In genomic region chr16:48750145-48750827, GRCm38 (mm10) we compare ENCODE assay signal across 8 mouse cellular contexts. TPM values are rescaled to one million over a fixed set of nuclear protein-coding genes. Genes with fewer than 3 reads are reported as not detected.
A peak's percentile ranks its signal among the peaks of the same experiment; 100 is the strongest.
DNase-seq lines count a peak whose midpoint lies in the region; ATAC-seq and TF ChIP-seq lines count a peak whose summit lies in the region.

No protein-coding gene starts in this region.

- WGBS in kidney, postnatal 0 days = 14% methylated on average over 26 of the region's 26 CpGs
- WGBS in kidney, adult 2 months = 14% methylated on average over 26 of the region's 26 CpGs
- 16% methylated on average over 26 of the region's 26 CpGs for WGBS in hindbrain, embryonic 12.5 days
- 17% methylated on average over 26 of the region's 26 CpGs for WGBS in midbrain, postnatal 0 days

- H3K27me3 ChIP-seq in kidney, postnatal 0 days (ENCODE audit: insufficient read depth, low read length) = no peaks in the 10 kb centered on the region
- no peaks in the 10 kb centered on the region for H3K27me3 ChIP-seq in kidney, adult 2 months (replicated peaks; ENCODE audit: control insufficient read depth, insufficient read depth, low read length)
- no peaks in the 10 kb centered on the region for H3K27me3 ChIP-seq in hindbrain, embryonic 12.5 days
- H3K27me3 ChIP-seq in midbrain, postnatal 0 days (ENCODE audit: insufficient read depth, low read length) = no peaks in the 10 kb centered on the region

- TF ChIP-seq CTCF in kidney, postnatal 0 days (IDR thresholded peaks at IDR 0.05; ENCODE audit: low read depth) = no peak
- TF ChIP-seq CTCF in kidney, adult 2 months (conservative IDR thresholded peaks at IDR 0.05; ENCODE audit: insufficient read depth, insufficient read length, low read depth, low read length) = no peak
- TF ChIP-seq CTCF in midbrain, postnatal 0 days (IDR thresholded peaks at IDR 0.05) = no peak

- ATAC-seq in kidney, postnatal 0 days (replicated peaks; ENCODE audit: low FRiP score, low read depth) = no peak
- ATAC-seq in hindbrain, embryonic 12.5 days (ENCODE audit: low FRiP score) = peak; percentile 40; the same call in 1 of the 2 replicates
- ATAC-seq in midbrain, postnatal 0 days (ENCODE audit: low FRiP score) = peak; percentile 63
- no peak for ATAC-seq in megakaryocyte, adult 5-6 weeks (ENCODE audit: poor library complexity, severe bottlenecking)

- H3K9me3 ChIP-seq in kidney, postnatal 0 days (replicated peaks; ENCODE audit: low read length) = no peaks in the 10 kb centered on the region
- H3K9me3 ChIP-seq in hindbrain, embryonic 12.5 days (replicated peaks) = no peaks in the 10 kb centered on the region
- no peaks in the 10 kb centered on the region for H3K9me3 ChIP-seq in midbrain, postnatal 0 days (ENCODE audit: low read length)

- H3K27ac ChIP-seq in kidney, postnatal 0 days = no peak overlapping the region
- H3K27ac ChIP-seq in kidney, adult 2 months (ENCODE audit: insufficient read depth, low read depth, low read length) = no peak overlapping the region
- H3K27ac ChIP-seq in hindbrain, embryonic 12.5 days = no peak overlapping the region
- no peak overlapping the region for H3K27ac ChIP-seq in midbrain, postnatal 0 days (ENCODE audit: low read depth, low read length)

- 0 out of 2 replicates have a peak overlapping the region, but pooled peaks have one; percentile 8 for H3K9ac ChIP-seq in kidney, postnatal 0 days (ENCODE audit: low read depth, low read length)
- H3K9ac ChIP-seq in hindbrain, embryonic 12.5 days = no peak overlapping the region
- H3K9ac ChIP-seq in midbrain, postnatal 0 days (replicated peaks; ENCODE audit: low read length, poor library complexity, severe bottlenecking) = no peak overlapping the region

- no peaks in the 10 kb centered on the region for H3K4me1 ChIP-seq in kidney, postnatal 0 days (replicated peaks; ENCODE audit: insufficient read depth, low read length)
- H3K4me1 ChIP-seq in kidney, adult 2 months (ENCODE audit: control insufficient read depth, insufficient read depth, low read length) = no peaks in the 10 kb centered on the region
- peaks cover 6% of the 10 kb centered on the region; the same call in 1 of the 2 replicates for H3K4me1 ChIP-seq in hindbrain, embryonic 12.5 days
- no peaks in the 10 kb centered on the region; the same call in 1 of the 2 replicates for H3K4me1 ChIP-seq in midbrain, postnatal 0 days (ENCODE audit: insufficient read depth, low read length)

- no peak overlapping the region for H3K4me3 ChIP-seq in kidney, postnatal 0 days (replicated peaks; ENCODE audit: low read depth, low read length)
- no peak overlapping the region for H3K4me3 ChIP-seq in kidney, adult 2 months (ENCODE audit: insufficient read depth, low read depth, low read length)
- H3K4me3 ChIP-seq in hindbrain, embryonic 12.5 days = peak overlapping the region; percentile 15
- peak overlapping the region; percentile 18 for H3K4me3 ChIP-seq in midbrain, postnatal 0 days (ENCODE audit: low read depth, low read length)

- peak overlapping the region; percentile 43 for H3K4me2 ChIP-seq in kidney, postnatal 0 days (ENCODE audit: low read length)
- H3K4me2 ChIP-seq in hindbrain, embryonic 12.5 days (replicated peaks) = peak overlapping the region; percentile 47
- peak overlapping the region; percentile 44 for H3K4me2 ChIP-seq in midbrain, postnatal 0 days (ENCODE audit: low read depth, low read length, poor library complexity, severe bottlenecking)

- no peak for DNase-seq in kidney, postnatal 0 days (ENCODE audit: low spot score)
- DNase-seq in kidney, adult 2 months = no peak
- DNase-seq in embryo, embryonic 10 days (ENCODE audit: low spot score) = peak; percentile 19
- DNase-seq in midbrain, postnatal 0 days (ENCODE audit: low spot score) = peak; percentile 34
- no peak for DNase-seq in ovary, adult 18-20 months (ENCODE audit: low spot score)
- DNase-seq in right cerebral cortex, postnatal 36 days (ENCODE audit: low spot score in 2 of 2) = no peak

- H3K36me3 ChIP-seq in kidney, postnatal 0 days (ENCODE audit: insufficient read depth, low read length) = no peaks in the 10 kb centered on the region
- H3K36me3 ChIP-seq in kidney, adult 2 months (ENCODE audit: control insufficient read depth, insufficient read depth, low read length) = no peaks in the 10 kb centered on the region
- no peaks in the 10 kb centered on the region for H3K36me3 ChIP-seq in hindbrain, embryonic 12.5 days
- no peaks in the 10 kb centered on the region for H3K36me3 ChIP-seq in midbrain, postnatal 0 days (ENCODE audit: insufficient read depth, low read length)

- no peak for TF ChIP-seq POLR2A in kidney, adult 2 months (IDR thresholded peaks at IDR 0.05; ENCODE audit: low read depth, low read length)

RNA-seq across cellular contexts. Expression of gene Trat1, which starts 21.5 kb away (rescaled TPM):
- polyA plus RNA-seq in kidney, postnatal 0 days (2015; fragmentation: Nextera tagmentation; extraction: Ambion mirVana) = not detected in 2 replicates
- polyA plus RNA-seq in kidney, adult 2 months (2012; rRNA removed) = 0.03 and 0.59 TPM in 2 replicates
- not detected in 2 replicates for polyA plus RNA-seq in hindbrain, embryonic 12.5 days (2016; fragmentation: Nextera tagmentation; extraction: Ambion mirVana)
- 0.11 TPM in 1 of 2 replicates, not detected in the other for total RNA-seq in midbrain, postnatal 0 days (2014; rRNA removed)
- polyA plus RNA-seq in midbrain, postnatal 0 days (2015; fragmentation: Nextera tagmentation; extraction: Ambion mirVana) = 0.18 TPM in 1 of 2 replicates, not detected in the other
- total RNA-seq in megakaryocyte, adult 5-6 weeks (2015) = 0.14 and 0.27 TPM in 2 replicates
- 0.26 TPM in 1 of 2 replicates, not detected in the other for total RNA-seq in megakaryocyte, adult 5-6 weeks (2017)

Comparison
In these comparisons a context has a peak if more than half of its experiments do, and no peak if none do; other contexts are left out.
1. ATAC-seq: peak in hindbrain, embryonic 12.5 days (single experiment) and midbrain, postnatal 0 days (single experiment); none in kidney, postnatal 0 days (single experiment) and megakaryocyte, adult 5-6 weeks (single experiment).
2. DNase-seq: peak in embryo, embryonic 10 days (single experiment) and midbrain, postnatal 0 days (single experiment); none in kidney, postnatal 0 days (single experiment), kidney, adult 2 months (single experiment), ovary, adult 18-20 months (single experiment) and right cerebral cortex, postnatal 36 days (0 of 2).
3. H3K4me3 ChIP-seq: peak in hindbrain, embryonic 12.5 days (single experiment) and midbrain, postnatal 0 days (single experiment); none in kidney, postnatal 0 days (single experiment) and kidney, adult 2 months (single experiment).
4. Peak in every context shown above with its lines, with median percentiles within 50 percentile points of each other: H3K4me2 ChIP-seq.